Mouse (Mus musculus): ENCODE measurements around the gene Gm45261. TPM values are rescaled to one million over a fixed set of nuclear protein-coding genes. Genes with fewer than 3 reads are reported as not detected.

Gene Gm45261
- not detected for polyA plus RNA-seq (2017; shearing (Covaris generic))

- ATAC-seq = no peak
Measured at GRCm38 (mm10) chr1:80461348-80461747, at the start of gene Gm45261. Gm45261 (minus strand) TSS chr1:80461448.

GRCm38 (mm10) chr1:80504757-80505156 is 43.5 kb upstream of the Gm45261 start:
- peak; percentile 53 for ATAC-seq

GRCm38 (mm10) chr1:80504081-80504480 is 42.8 kb upstream of the Gm45261 start:
- no peak for ATAC-seq

GRCm38 (mm10) chr1:80502456-80503165 is 41.4 kb upstream of the Gm45261 start:
- no peak for ATAC-seq

GRCm38 (mm10) chr1:80499264-80499663 is 38.0 kb upstream of the Gm45261 start:
- ATAC-seq = no peak

GRCm38 (mm10) chr1:80496360-80496759 is 35.1 kb upstream of the Gm45261 start:
- peak; percentile 63 for ATAC-seq

GRCm38 (mm10) chr1:80483419-80483818 is 22.2 kb upstream of the Gm45261 start:
- no peak for ATAC-seq

- no peak for ATAC-seq
Measured at GRCm38 (mm10) chr1:80474942-80475341, 13.7 kb upstream of the Gm45261 start.

- no peak for ATAC-seq
Measured at GRCm38 (mm10) chr1:80472395-80472794, 11.1 kb upstream of the Gm45261 start.

- ATAC-seq = no peak
Measured at GRCm38 (mm10) chr1:80459923-80460322, 1.3 kb downstream of the Gm45261 start.

GRCm38 (mm10) chr1:80459477-80459876 is 1.8 kb downstream of the Gm45261 start:
- ATAC-seq = no peak

GRCm38 (mm10) chr1:80453971-80454370 is 7.3 kb downstream of the Gm45261 start:
- ATAC-seq = no peak

- ATAC-seq = no peak
Measured at GRCm38 (mm10) chr1:80451914-80452549, 9.2 kb downstream of the Gm45261 start.

GRCm38 (mm10) chr1:80447554-80447953 is 13.7 kb downstream of the Gm45261 start:
- ATAC-seq = no peak

GRCm38 (mm10) chr1:80440911-80441310 is 20.3 kb downstream of the Gm45261 start:
- peak; percentile 97 for ATAC-seq

GRCm38 (mm10) chr1:80438506-80438905 is 22.7 kb downstream of the Gm45261 start:
- ATAC-seq = no peak

- no peak for ATAC-seq
Measured at GRCm38 (mm10) chr1:80427946-80428345, 33.3 kb downstream of the Gm45261 start.

GRCm38 (mm10) chr1:80427425-80427824 is 33.8 kb downstream of the Gm45261 start:
- no peak for ATAC-seq

- no peak for ATAC-seq
Measured at GRCm38 (mm10) chr1:80424666-80425065, 36.6 kb downstream of the Gm45261 start.

GRCm38 (mm10) chr1:80418321-80419045 is 42.8 kb downstream of the Gm45261 start:
- ATAC-seq = peak; percentile 80

- peak; percentile 64 for ATAC-seq
Measured at GRCm38 (mm10) chr1:80416329-80416728, 44.9 kb downstream of the Gm45261 start.

GRCm38 (mm10) chr1:80412521-80412920 is 48.7 kb downstream of the Gm45261 start:
- ATAC-seq = no peak

- ATAC-seq = peak; percentile 31
Measured at GRCm38 (mm10) chr1:80410229-80410973, 50.8 kb downstream of the Gm45261 start.
